Mouse (Mus musculus): ENCODE data around the gene Cmah. TPM values are rescaled to one million over a fixed set of nuclear protein-coding genes. Genes with fewer than 3 reads are reported as not detected.

The Cmah gene
- 13.7 TPM in 2 replicates for polyA plus RNA-seq (2012; rRNA removed)

GRCm38 (mm10) chr13:24327201-24327600 lies at the start of gene Cmah:
TSS of gene Cmah (plus strand) at chr13:24327404.
- Histone ChIP-seq H3K4me3 (ENCODE audit: extremely low read depth, insufficient read depth, insufficient read length) (no peak within 1 kb of the TSS), H3K27me3 (ENCODE audit: control insufficient read depth, insufficient read depth, low read length) (no peaks in the 10 kb centered on the region), H3K27ac (ENCODE audit: insufficient read depth, low read length) (no peak within 1 kb of the TSS), H3K36me3 (ENCODE audit: control insufficient read depth, insufficient read depth, low read length) (no peaks in the 10 kb centered on the region), H3K4me1 (ENCODE audit: control insufficient read depth, insufficient read depth, insufficient read length) (no peaks in the 10 kb centered on the region; the same call in 1 of the 2 replicates)
- WGBS, result 55% methylated on average over 5 of the region's 5 CpGs
- DNase-seq (ENCODE audit: low read depth in 1 of 2, low spot score in 2 of 2), result no peak
- TF ChIP-seq POLR2A (IDR thresholded peaks at IDR 0.05; ENCODE audit: low read depth, low read length) (no peak), CTCF (IDR thresholded peaks at IDR 0.05; ENCODE audit: extremely low read depth, insufficient read depth, insufficient read length, insufficient replicate concordance) (no peak)

- H3K4me1 ChIP-seq (ENCODE audit: control insufficient read depth, insufficient read depth, insufficient read length), result no peaks in the 10 kb centered on the region; the same call in 1 of the 2 replicates
- WGBS, result 92% methylated on average over 11 of the region's 11 CpGs
- H3K36me3 ChIP-seq (ENCODE audit: control insufficient read depth, insufficient read depth, low read length), result no peaks in the 10 kb centered on the region
- no peak for DNase-seq (ENCODE audit: low read depth in 1 of 2, low spot score in 2 of 2)
- TF ChIP-seq CTCF (IDR thresholded peaks at IDR 0.05; ENCODE audit: extremely low read depth, insufficient read depth, insufficient read length, insufficient replicate concordance) (no peak), POLR2A (IDR thresholded peaks at IDR 0.05; ENCODE audit: low read depth, low read length) (no peak)
- H3K27me3 ChIP-seq (ENCODE audit: control insufficient read depth, insufficient read depth, low read length), result no peaks in the 10 kb centered on the region
- no peak overlapping the region for H3K4me3 ChIP-seq (ENCODE audit: extremely low read depth, insufficient read depth, insufficient read length)
- H3K27ac ChIP-seq (ENCODE audit: insufficient read depth, low read length), result no peak overlapping the region
Observed at GRCm38 (mm10) chr13:24279407-24279761, 47.8 kb upstream of the Cmah start.

DNA sequence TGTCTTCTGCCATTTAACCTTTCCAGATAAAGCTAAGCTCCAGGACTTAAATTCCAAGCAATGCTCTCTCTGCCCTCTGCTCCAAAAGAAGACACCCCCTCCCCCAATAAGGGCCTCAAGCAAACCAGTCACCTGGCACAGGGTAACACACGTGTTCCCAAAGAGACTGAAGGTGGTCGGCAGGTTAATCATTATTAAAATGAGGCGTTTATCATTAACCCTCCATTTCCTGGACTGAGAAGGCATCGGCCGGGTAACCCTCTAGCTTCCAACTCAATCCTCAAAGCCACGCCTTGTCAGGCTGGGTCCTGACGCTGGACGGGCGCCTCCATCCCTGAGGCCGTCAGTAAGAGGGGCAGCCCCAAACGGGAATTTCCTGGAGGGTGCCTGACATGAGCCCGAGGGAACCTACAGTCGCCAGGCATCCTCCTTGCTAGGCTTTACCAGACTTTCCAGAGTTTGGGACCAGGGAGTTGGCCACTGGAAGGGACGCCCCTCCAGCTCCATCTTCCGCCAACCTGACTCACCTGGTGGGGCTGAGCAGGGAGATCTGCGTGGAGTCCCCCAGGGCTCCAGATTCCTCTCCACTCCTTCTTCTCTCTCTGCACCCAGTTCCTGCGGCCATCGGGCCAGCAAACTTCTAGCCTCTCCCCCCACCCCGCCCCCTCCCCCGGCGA lies 47.3 kb upstream of the Cmah start:
- H3K27me3 ChIP-seq (ENCODE audit: control insufficient read depth, insufficient read depth, low read length), result no peaks in the 10 kb centered on the region
- 32% methylated on average over 20 of the region's 21 CpGs for WGBS

DNA sequence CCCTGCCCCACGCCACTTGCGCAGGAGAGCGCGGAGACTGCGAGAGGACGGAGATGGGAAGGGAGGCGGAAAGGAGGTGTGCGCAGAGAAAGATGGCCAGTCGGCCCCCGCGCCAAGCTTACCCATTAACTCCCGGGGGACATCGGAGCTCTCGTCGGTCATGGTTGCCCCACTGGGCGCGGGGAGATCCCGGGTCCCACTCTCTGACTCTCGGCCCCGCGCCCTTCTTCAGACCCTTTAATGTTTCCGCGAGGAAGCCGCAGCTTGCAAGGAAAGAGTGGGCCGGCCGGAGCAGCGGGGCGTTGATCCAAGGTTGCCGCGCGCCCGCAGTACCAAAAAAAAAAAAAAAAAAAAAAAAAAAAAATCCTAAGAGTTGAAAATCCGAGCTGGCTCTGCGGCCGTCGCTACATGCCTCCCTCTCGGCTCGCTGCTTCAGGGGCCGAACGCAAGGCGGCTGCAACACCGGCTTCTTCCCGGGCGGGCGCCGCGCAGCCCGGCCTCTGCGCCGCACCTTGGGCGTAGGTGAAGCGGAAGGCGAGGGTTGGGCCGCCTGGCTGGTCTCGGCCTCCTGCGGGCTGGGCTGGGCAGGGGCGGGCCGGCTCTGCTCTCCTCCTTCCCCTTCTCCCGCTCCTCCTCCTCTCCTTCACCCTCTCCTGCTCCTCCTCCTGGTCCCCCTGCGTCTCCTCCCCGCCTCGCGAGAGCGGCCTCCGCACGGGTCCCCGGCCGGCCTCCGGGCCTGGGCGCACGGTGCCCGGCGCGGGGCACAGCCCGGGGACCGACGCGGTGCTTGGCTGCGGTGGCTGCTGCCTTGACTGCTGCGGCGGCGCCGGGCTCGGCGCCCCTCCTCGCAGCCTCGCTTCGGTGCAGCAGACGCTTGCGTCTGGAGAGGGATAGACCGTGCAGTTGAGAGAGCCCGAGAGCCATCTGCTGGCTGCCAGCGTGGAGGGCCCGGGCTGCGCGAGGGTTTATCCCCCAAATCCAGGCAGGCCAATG lies 46.5 kb upstream of the Cmah start, which contains the start of gene Carmil1:
TSS of gene Carmil1 (minus strand) at position 357 of the 993 bp plus-strand sequence.
- Histone ChIP-seq H3K27me3 (ENCODE audit: control insufficient read depth, insufficient read depth, low read length) (no peaks in the 10 kb centered on the region), H3K36me3 (ENCODE audit: control insufficient read depth, insufficient read depth, low read length) (no peaks in the 10 kb centered on the region)
- WGBS, result 2% methylated on average over 95 of the region's 96 CpGs

More for the DNA sequence above, 47.3 kb upstream of the Cmah start:
- no peaks in the 10 kb centered on the region; the same call in 1 of the 2 replicates for H3K4me1 ChIP-seq (ENCODE audit: control insufficient read depth, insufficient read depth, insufficient read length)
- no peak for DNase-seq (ENCODE audit: low read depth in 1 of 2, low spot score in 2 of 2)
- H3K36me3 ChIP-seq (ENCODE audit: control insufficient read depth, insufficient read depth, low read length), result no peaks in the 10 kb centered on the region
- H3K27ac ChIP-seq (ENCODE audit: insufficient read depth, low read length), result no peak overlapping the region
- H3K4me3 ChIP-seq (ENCODE audit: extremely low read depth, insufficient read depth, insufficient read length), result peak overlapping the region; percentile 65; the same call in 1 of the 2 replicates
- TF ChIP-seq CTCF (IDR thresholded peaks at IDR 0.05; ENCODE audit: extremely low read depth, insufficient read depth, insufficient read length, insufficient replicate concordance) (no peak), POLR2A (IDR thresholded peaks at IDR 0.05; ENCODE audit: low read depth, low read length) (no peak)

GRCm38 (mm10) chr13:24287381-24287780 lies 39.8 kb upstream of the Cmah start:
- WGBS, result 87% methylated on average over 2 of the region's 2 CpGs
- Histone ChIP-seq H3K27ac (ENCODE audit: insufficient read depth, low read length) (no peak overlapping the region), H3K4me3 (ENCODE audit: extremely low read depth, insufficient read depth, insufficient read length) (no peak overlapping the region), H3K4me1 (ENCODE audit: control insufficient read depth, insufficient read depth, insufficient read length) (no peaks in the 10 kb centered on the region), H3K36me3 (ENCODE audit: control insufficient read depth, insufficient read depth, low read length) (no peaks in the 10 kb centered on the region), H3K27me3 (ENCODE audit: control insufficient read depth, insufficient read depth, low read length) (no peaks in the 10 kb centered on the region)
- DNase-seq (ENCODE audit: low read depth in 1 of 2, low spot score in 2 of 2), result no peak
- TF ChIP-seq CTCF (IDR thresholded peaks at IDR 0.05; ENCODE audit: extremely low read depth, insufficient read depth, insufficient read length, insufficient replicate concordance) (no peak), POLR2A (IDR thresholded peaks at IDR 0.05; ENCODE audit: low read depth, low read length) (no peak)

More for the DNA sequence above, 46.5 kb upstream of the Cmah start, which contains the start of gene Carmil1:
- peak; percentile 33 to 68 for DNase-seq (ENCODE audit: low read depth in 1 of 2, low spot score in 2 of 2)
- TF ChIP-seq CTCF (IDR thresholded peaks at IDR 0.05; ENCODE audit: extremely low read depth, insufficient read depth, insufficient read length, insufficient replicate concordance) (peak; percentile 64; the same call in 1 of the 2 replicates), POLR2A (IDR thresholded peaks at IDR 0.05; ENCODE audit: low read depth, low read length) (no peak)
- Histone ChIP-seq H3K27ac (ENCODE audit: insufficient read depth, low read length) (peak within 1 kb of the TSS; percentile 44; the same call in 1 of the 2 replicates), H3K4me1 (ENCODE audit: control insufficient read depth, insufficient read depth, insufficient read length) (no peaks in the 10 kb centered on the region; the same call in 1 of the 2 replicates), H3K4me3 (ENCODE audit: extremely low read depth, insufficient read depth, insufficient read length) (peak within 1 kb of the TSS; percentile 65)

DNA sequence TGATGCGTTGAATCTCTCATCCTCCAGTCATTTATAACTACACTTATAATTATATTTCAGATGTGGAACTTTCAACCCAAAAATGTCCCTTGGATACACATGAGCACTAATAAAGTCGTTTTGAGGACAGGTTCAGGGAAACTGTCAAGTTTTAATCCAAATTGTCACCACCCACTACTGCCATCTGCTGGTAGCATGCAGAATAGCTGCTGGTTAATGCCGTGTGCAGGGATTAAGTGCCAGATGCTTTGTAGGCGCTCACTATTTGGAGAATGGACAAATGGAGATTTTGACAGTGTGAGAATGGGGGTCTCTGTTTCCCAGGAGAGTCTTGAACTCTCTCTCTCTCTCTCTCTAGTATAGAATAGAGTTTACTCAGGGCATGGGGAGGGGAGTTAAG lies 30.0 kb upstream of the Cmah start:
- Histone ChIP-seq H3K27ac (ENCODE audit: insufficient read depth, low read length) (no peak overlapping the region), H3K36me3 (ENCODE audit: control insufficient read depth, insufficient read depth, low read length) (no peaks in the 10 kb centered on the region), H3K4me1 (ENCODE audit: control insufficient read depth, insufficient read depth, insufficient read length) (no peaks in the 10 kb centered on the region), H3K4me3 (ENCODE audit: extremely low read depth, insufficient read depth, insufficient read length) (no peak overlapping the region), H3K27me3 (ENCODE audit: control insufficient read depth, insufficient read depth, low read length) (no peaks in the 10 kb centered on the region)
- peak; percentile 26 to 29 for DNase-seq (ENCODE audit: low read depth in 1 of 2, low spot score in 2 of 2)
- TF ChIP-seq CTCF (IDR thresholded peaks at IDR 0.05; ENCODE audit: extremely low read depth, insufficient read depth, insufficient read length, insufficient replicate concordance), result peak; percentile 62; the same call in 1 of the 2 replicates
- no peak for TF ChIP-seq POLR2A (IDR thresholded peaks at IDR 0.05; ENCODE audit: low read depth, low read length)
- WGBS, result 16% methylated on average over 4 of the region's 4 CpGs

Data from spleen, adult 2 months (tissue).